Mouse (Mus musculus): ENCODE results near the gene Slxl1. TPM values are rescaled to one million over a fixed set of nuclear protein-coding genes. Genes with fewer than 3 reads are reported as not detected.

Slxl1 gene
- total RNA-seq (2023): not detected

DNA sequence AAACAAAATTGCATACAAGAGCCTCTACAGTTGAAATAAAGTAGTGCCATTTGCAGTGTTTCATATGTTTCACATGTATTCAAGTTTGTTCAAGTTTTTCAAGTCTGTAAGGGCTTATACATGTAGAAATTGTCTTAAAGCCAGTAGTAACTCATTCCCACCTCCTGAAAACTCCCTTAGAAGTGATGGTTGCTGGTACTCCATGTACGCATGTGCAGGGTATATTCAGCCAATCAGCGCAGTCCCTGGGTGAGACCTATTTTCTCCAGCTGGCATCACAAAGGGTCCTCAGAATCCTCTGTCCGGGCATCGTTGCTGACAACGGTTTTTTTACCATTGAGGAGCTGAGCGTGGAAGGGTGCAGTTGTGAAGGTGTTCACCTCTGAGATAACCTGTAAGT is at the start of gene Slxl1:
TSS of gene Slxl1 (plus strand) at position 301 of the 400 bp plus-strand sequence.

Data from CD8-positive naive resting alpha-beta T cell, adult 57 days (primary cell).